Mouse (Mus musculus): ENCODE measurements around the gene Pygo2.

- TF ChIP-seq CTCF (conservative IDR thresholded peaks at IDR 0.05; ENCODE audit: insufficient read depth, insufficient read length, low read depth, low read length), result no peak
- no peak for TF ChIP-seq POLR2A (IDR thresholded peaks at IDR 0.05; ENCODE audit: low read depth, low read length)
Measured at GRCm38 (mm10) chr3:89458372-89458964, 28.5 kb downstream of the Pygo2 start.
